Mouse (Mus musculus): ENCODE results near the gene Cacnb4. TPM values are rescaled to one million over a fixed set of nuclear protein-coding genes. Genes with fewer than 3 reads are reported as not detected.
A peak's percentile ranks its signal among the peaks of the same experiment; 100 is the strongest.

The Cacnb4 gene
- polyA plus RNA-seq, 1 experiment from 2014 or later: 1.5 TPM

- Histone ChIP-seq H3K36me3 (ENCODE audit: insufficient read depth, low read length) (no peaks in the 10 kb centered on the region), H3K4me3 (ENCODE audit: low read depth, low read length) (no peak overlapping the region), H3K9me3 (ENCODE audit: low read length) (no peaks in the 10 kb centered on the region), H3K27me3 (replicated peaks; ENCODE audit: insufficient read depth, low read length) (no peaks in the 10 kb centered on the region), H3K27ac (ENCODE audit: low read length) (no peak overlapping the region), H3K4me2 (replicated peaks; ENCODE audit: low read depth, low read length) (no peak overlapping the region), H3K9ac (replicated peaks; ENCODE audit: low read depth) (no peak overlapping the region), H3K4me1 (ENCODE audit: insufficient read depth, low read depth, low read length) (peaks cover 4% of the 10 kb centered on the region; the same call in 1 of the 2 replicates)
- WGBS: 63% methylated on average over 8 of the region's 8 CpGs
- peak; percentile 62 for DNase-seq (ENCODE audit: low spot score)
- peak; percentile 23; the same call in 1 of the 2 replicates for ATAC-seq
- TF ChIP-seq EP300 (IDR thresholded peaks at IDR 0.05): 0 out of 2 replicates have a peak, but pooled peaks have one; percentile 41
- no peak for TF ChIP-seq CTCF (IDR thresholded peaks at IDR 0.05)
These were observed 196.2 kb downstream of the Cacnb4 start for GRCm38 (mm10) chr2:52480476-52480875.

- no peak overlapping the region for H3K27ac ChIP-seq (ENCODE audit: low read length)
- 89% methylated on average over 5 of the region's 5 CpGs for WGBS
- TF ChIP-seq EP300 (IDR thresholded peaks at IDR 0.05) (no peak), CTCF (IDR thresholded peaks at IDR 0.05) (no peak)
These were observed 198.1 kb downstream of the Cacnb4 start for GRCm38 (mm10) chr2:52478501-52478900.

DNA sequence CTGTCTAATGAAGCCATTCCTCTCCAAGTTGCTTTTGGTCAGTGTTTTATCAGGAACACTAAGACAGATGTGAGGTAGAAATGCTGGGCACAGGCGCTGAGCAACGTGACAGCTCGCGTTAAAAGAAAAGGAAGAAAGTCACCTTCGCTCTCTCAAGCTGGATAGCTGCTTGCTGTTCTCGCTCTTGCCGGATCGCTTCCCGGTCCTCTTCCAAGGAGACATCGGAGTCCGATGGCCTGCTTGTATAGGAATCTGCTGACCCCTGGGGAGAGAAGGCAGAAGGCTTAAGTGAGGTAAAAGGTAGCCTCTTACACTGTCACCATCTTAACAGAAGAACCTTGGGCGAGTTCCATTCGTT lies 199.1 kb downstream of the Cacnb4 start:
- TF ChIP-seq EP300 (IDR thresholded peaks at IDR 0.05): no peak
- no peak for TF ChIP-seq CTCF (IDR thresholded peaks at IDR 0.05)
- Histone ChIP-seq H3K9ac (replicated peaks; ENCODE audit: low read depth) (no peak overlapping the region), H3K4me2 (replicated peaks; ENCODE audit: low read depth, low read length) (no peak overlapping the region), H3K27ac (ENCODE audit: low read length) (peak overlapping the region; percentile 44), H3K4me1 (ENCODE audit: insufficient read depth, low read depth, low read length) (peaks cover 4% of the 10 kb centered on the region; the same call in 1 of the 2 replicates), H3K27me3 (replicated peaks; ENCODE audit: insufficient read depth, low read length) (no peaks in the 10 kb centered on the region), H3K36me3 (ENCODE audit: insufficient read depth, low read length) (no peaks in the 10 kb centered on the region), H3K9me3 (ENCODE audit: low read length) (no peaks in the 10 kb centered on the region), H3K4me3 (ENCODE audit: low read depth, low read length) (no peak overlapping the region)
- WGBS: 79% methylated on average over 13 of the region's 13 CpGs
- no peak for ATAC-seq
- no peak for DNase-seq (ENCODE audit: low spot score)

More at GRCm38 (mm10) chr2:52478501-52478900, 198.1 kb downstream of the Cacnb4 start:
- peaks cover 4% of the 10 kb centered on the region; the same call in 1 of the 2 replicates for H3K4me1 ChIP-seq (ENCODE audit: insufficient read depth, low read depth, low read length)
- no peak overlapping the region for H3K9ac ChIP-seq (replicated peaks; ENCODE audit: low read depth)
- no peak overlapping the region for H3K4me3 ChIP-seq (ENCODE audit: low read depth, low read length)
- DNase-seq (ENCODE audit: low spot score) (no peak), ATAC-seq (no peak)
- no peak overlapping the region for H3K4me2 ChIP-seq (replicated peaks; ENCODE audit: low read depth, low read length)
- no peaks in the 10 kb centered on the region for H3K9me3 ChIP-seq (ENCODE audit: low read length)
- H3K36me3 ChIP-seq (ENCODE audit: insufficient read depth, low read length): no peaks in the 10 kb centered on the region
- no peaks in the 10 kb centered on the region for H3K27me3 ChIP-seq (replicated peaks; ENCODE audit: insufficient read depth, low read length)

GRCm38 (mm10) chr2:52476801-52477549 lies 199.7 kb downstream of the Cacnb4 start:
- no peaks in the 10 kb centered on the region for H3K9me3 ChIP-seq (ENCODE audit: low read length)
- H3K4me1 ChIP-seq (ENCODE audit: insufficient read depth, low read depth, low read length): peaks cover 4% of the 10 kb centered on the region; the same call in 1 of the 2 replicates
- H3K4me3 ChIP-seq (ENCODE audit: low read depth, low read length): no peak overlapping the region
- WGBS: 30% methylated on average over 13 of the region's 13 CpGs
- DNase-seq (ENCODE audit: low spot score) (peak; percentile 85), ATAC-seq (peak; percentile 96)
- TF ChIP-seq EP300 (IDR thresholded peaks at IDR 0.05) (peak; percentile 66), CTCF (IDR thresholded peaks at IDR 0.05) (0 out of 2 replicates have a peak, but pooled peaks have one; percentile 9)
- no peaks in the 10 kb centered on the region for H3K27me3 ChIP-seq (replicated peaks; ENCODE audit: insufficient read depth, low read length)
- no peaks in the 10 kb centered on the region for H3K36me3 ChIP-seq (ENCODE audit: insufficient read depth, low read length)
- H3K27ac ChIP-seq (ENCODE audit: low read length): peak overlapping the region; percentile 44; the same call in 1 of the 2 replicates
- no peak overlapping the region for H3K9ac ChIP-seq (replicated peaks; ENCODE audit: low read depth)
- H3K4me2 ChIP-seq (replicated peaks; ENCODE audit: low read depth, low read length): no peak overlapping the region

DNA sequence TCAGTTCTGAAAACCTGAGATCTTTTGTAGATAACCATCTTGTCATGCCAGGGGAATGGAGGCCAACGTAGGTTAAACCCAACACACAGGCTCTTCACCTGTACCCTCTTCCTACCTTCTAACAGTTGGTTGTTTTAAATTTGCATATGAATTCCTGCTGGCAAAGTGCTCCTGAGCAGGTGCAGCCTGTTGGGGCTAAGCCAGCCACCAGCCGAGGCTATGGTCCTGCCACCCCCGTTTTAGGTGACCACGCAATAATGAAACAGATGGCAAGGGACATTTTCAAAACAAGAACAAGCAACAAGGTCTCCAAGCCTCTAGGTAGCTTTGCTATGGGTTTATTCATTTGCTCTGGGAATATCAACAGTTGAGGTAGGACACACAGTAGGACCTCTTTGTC lies 200.8 kb downstream of the Cacnb4 start:
- no peak for DNase-seq (ENCODE audit: low spot score)
- Histone ChIP-seq H3K9ac (replicated peaks; ENCODE audit: low read depth) (no peak overlapping the region), H3K36me3 (ENCODE audit: insufficient read depth, low read length) (no peaks in the 10 kb centered on the region), H3K9me3 (ENCODE audit: low read length) (no peaks in the 10 kb centered on the region), H3K4me2 (replicated peaks; ENCODE audit: low read depth, low read length) (no peak overlapping the region), H3K4me1 (ENCODE audit: insufficient read depth, low read depth, low read length) (peaks cover 4% of the 10 kb centered on the region; the same call in 1 of the 2 replicates), H3K27ac (ENCODE audit: low read length) (no peak overlapping the region), H3K27me3 (replicated peaks; ENCODE audit: insufficient read depth, low read length) (no peaks in the 10 kb centered on the region), H3K4me3 (ENCODE audit: low read depth, low read length) (no peak overlapping the region)
- WGBS: 94% methylated on average over 4 of the region's 4 CpGs
- ATAC-seq: no peak
- TF ChIP-seq CTCF (IDR thresholded peaks at IDR 0.05): no peak
- TF ChIP-seq EP300 (IDR thresholded peaks at IDR 0.05): no peak

DNA sequence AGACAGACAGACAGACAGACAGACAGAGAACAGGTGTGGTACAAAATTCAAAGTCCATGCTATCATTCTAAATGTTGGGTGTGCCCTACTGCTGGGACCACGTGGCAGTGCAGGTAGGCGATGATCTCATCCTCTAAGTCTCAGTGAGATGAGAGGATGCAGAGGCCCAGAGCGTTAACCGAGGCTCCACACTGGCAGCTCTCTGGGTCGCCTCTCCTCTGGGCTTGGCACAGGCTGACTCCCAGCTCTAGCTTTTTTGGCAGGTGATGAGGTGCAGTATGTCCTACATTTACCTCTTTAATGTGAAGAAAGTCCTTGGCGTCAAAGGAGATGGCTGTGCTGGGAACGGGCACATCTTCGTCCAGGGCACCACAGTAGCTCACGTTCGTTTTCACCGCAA lies 202.1 kb downstream of the Cacnb4 start:
- TF ChIP-seq EP300 (IDR thresholded peaks at IDR 0.05) (no peak), CTCF (IDR thresholded peaks at IDR 0.05) (no peak)
- no peak overlapping the region for H3K4me2 ChIP-seq (replicated peaks; ENCODE audit: low read depth, low read length)
- H3K9ac ChIP-seq (replicated peaks; ENCODE audit: low read depth): no peak overlapping the region
- no peaks in the 10 kb centered on the region for H3K27me3 ChIP-seq (replicated peaks; ENCODE audit: insufficient read depth, low read length)
- no peaks in the 10 kb centered on the region for H3K36me3 ChIP-seq (ENCODE audit: insufficient read depth, low read length)
- WGBS: 84% methylated on average over 11 of the region's 11 CpGs
- DNase-seq (ENCODE audit: low spot score) (no peak), ATAC-seq (no peak)
- H3K9me3 ChIP-seq (ENCODE audit: low read length): no peaks in the 10 kb centered on the region
- no peak overlapping the region for H3K4me3 ChIP-seq (ENCODE audit: low read depth, low read length)
- H3K27ac ChIP-seq (ENCODE audit: low read length): no peak overlapping the region
- H3K4me1 ChIP-seq (ENCODE audit: insufficient read depth, low read depth, low read length): peaks cover 4% of the 10 kb centered on the region; the same call in 1 of the 2 replicates

Data from lung, postnatal 0 days (tissue).